Mouse (Mus musculus) lung, postnatal 0 days (tissue): ENCODE measurements around the gene Grk6.

ENCODE experiments used
- CTCF ChIP-seq: IDR thresholded peaks from 2 replicates; pipeline ENCODE4 v1.5.1; 2016; ENCODE audit warnings: antibody characterized with exemption, mild to moderate bottlenecking
- EP300 ChIP-seq: IDR thresholded peaks from 2 replicates; pipeline ENCODE4 v1.6.1; 2016; ENCODE audit warnings: antibody characterized with exemption, mild to moderate bottlenecking, control low read depth

- TF ChIP-seq CTCF (no peak), EP300 (no peak)
Observed at GRCm38 (mm10) chr13:55495702-55496101, 50.8 kb downstream of the Grk6 start.
